Mouse (Mus musculus): ENCODE data around the gene Cobll1. TPM values are rescaled to one million over a fixed set of nuclear protein-coding genes. Genes with fewer than 3 reads are reported as not detected.

Gene Cobll1
- total RNA-seq, 1 experiment = 2.2 TPM

DNA sequence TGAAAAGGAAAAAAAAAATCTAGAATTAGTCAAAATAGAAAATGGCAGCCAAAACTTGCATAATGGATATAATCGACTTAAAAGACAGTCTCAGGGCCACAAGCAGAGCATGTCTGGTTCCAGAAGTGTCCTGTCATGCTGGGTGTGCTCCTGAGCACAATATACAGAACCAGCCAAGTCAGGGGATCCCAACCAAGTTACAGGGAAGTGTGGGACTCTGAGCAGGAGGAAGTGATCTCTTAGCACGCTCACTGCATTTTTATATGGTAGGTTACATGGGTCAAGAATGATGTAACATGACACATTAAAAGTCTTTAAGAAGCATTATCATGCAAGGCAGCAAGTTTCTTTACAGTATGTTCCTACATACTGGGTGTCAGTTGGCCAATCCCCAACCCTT lies 31.5 kb downstream of the Cobll1 start:
- H3K4me1 ChIP-seq (ENCODE audit: control insufficient read depth in 2 of 2, insufficient read depth in 2 of 2, low read length in 2 of 2, poor library complexity in 1 of 2) = no peaks in the 10 kb centered on the region
- no peaks in the 10 kb centered on the region for H3K9me3 ChIP-seq (ENCODE audit: control insufficient read depth, insufficient read depth, low read depth, low read length)
- in situ Hi-C loops (cut with MboI; ENCODE audit: low sequenced_read_pairs in 2 of 2, unreplicated experiment in 2 of 2) = no loop called here
- no peak overlapping the region for H3K4me3 ChIP-seq (ENCODE audit: insufficient read depth in 1 of 2, low read depth in 1 of 2, low read length in 2 of 2, poor library complexity in 1 of 2, severe bottlenecking in 1 of 2)
- no peak for DNase-seq (ENCODE audit: low read depth, low spot score)
- H3K9ac ChIP-seq (ENCODE audit: insufficient read depth, low read depth, low read length, poor library complexity, severe bottlenecking) = no peak overlapping the region
- no peak overlapping the region for H3K27ac ChIP-seq (ENCODE audit: insufficient read depth, low read depth, low read length, poor library complexity, severe bottlenecking)
- no peaks in the 10 kb centered on the region for H3K36me3 ChIP-seq (ENCODE audit: control insufficient read depth, insufficient read depth, low read length, poor library complexity, severe bottlenecking)
- TF ChIP-seq ZC3H11A (IDR thresholded peaks at IDR 0.05; ENCODE audit: borderline replicate concordance, low read depth, low read length) (no peak), CHD2 (IDR thresholded peaks at IDR 0.05; ENCODE audit: low read depth, low read length) (no peak), ZNF384 (IDR thresholded peaks at IDR 0.05; ENCODE audit: low read depth, low read length) (no peak), HCFC1 (IDR thresholded peaks at IDR 0.05; ENCODE audit: borderline replicate concordance, insufficient read depth, low read length) (no peak), MAFK (IDR thresholded peaks at IDR 0.05; ENCODE audit: insufficient read depth, low read depth, low read length) (no peak)

DNA sequence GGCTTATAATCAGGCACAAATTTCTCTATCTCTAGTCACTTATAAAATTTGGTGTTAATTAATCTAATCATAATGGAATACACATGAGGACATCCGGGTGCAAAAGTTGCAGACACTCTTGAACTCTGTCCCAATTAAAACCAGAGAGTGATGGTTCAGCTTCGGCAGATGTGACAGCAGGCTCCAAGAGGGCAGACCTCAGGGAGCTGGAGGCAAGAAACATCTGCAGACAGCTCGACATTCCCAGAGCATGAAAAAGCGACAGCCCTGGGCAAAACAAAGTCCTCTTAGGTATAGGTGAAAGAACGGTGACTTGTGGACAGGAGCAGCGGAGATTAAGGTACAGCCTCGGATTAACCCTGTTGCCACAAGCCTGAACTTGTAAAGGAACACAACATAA lies 35.5 kb downstream of the Cobll1 start:
- in situ Hi-C loops (cut with MboI; ENCODE audit: low sequenced_read_pairs in 2 of 2, unreplicated experiment in 2 of 2) = no loop called here
- TF ChIP-seq ZC3H11A (IDR thresholded peaks at IDR 0.05; ENCODE audit: borderline replicate concordance, low read depth, low read length) = no peak
- TF ChIP-seq ZNF384 (IDR thresholded peaks at IDR 0.05; ENCODE audit: low read depth, low read length) = no peak
- no peak for TF ChIP-seq MAFK (IDR thresholded peaks at IDR 0.05; ENCODE audit: insufficient read depth, low read depth, low read length)
- no peak for TF ChIP-seq HCFC1 (IDR thresholded peaks at IDR 0.05; ENCODE audit: borderline replicate concordance, insufficient read depth, low read length)
- no peak for TF ChIP-seq CHD2 (IDR thresholded peaks at IDR 0.05; ENCODE audit: low read depth, low read length)
- Histone ChIP-seq H3K9ac (ENCODE audit: insufficient read depth, low read depth, low read length, poor library complexity, severe bottlenecking) (no peak overlapping the region), H3K36me3 (ENCODE audit: control insufficient read depth, insufficient read depth, low read length, poor library complexity, severe bottlenecking) (no peaks in the 10 kb centered on the region), H3K4me3 (ENCODE audit: insufficient read depth in 1 of 2, low read depth in 1 of 2, low read length in 2 of 2, poor library complexity in 1 of 2, severe bottlenecking in 1 of 2) (no peak overlapping the region), H3K9me3 (ENCODE audit: control insufficient read depth, insufficient read depth, low read depth, low read length) (no peaks in the 10 kb centered on the region), H3K27ac (ENCODE audit: insufficient read depth, low read depth, low read length, poor library complexity, severe bottlenecking) (no peak overlapping the region), H3K4me1 (ENCODE audit: control insufficient read depth in 2 of 2, insufficient read depth in 2 of 2, low read length in 2 of 2, poor library complexity in 1 of 2) (no peaks in the 10 kb centered on the region)
- DNase-seq (ENCODE audit: low read depth, low spot score) = no peak

GRCm38 (mm10) chr2:65199706-65200105 lies 39.5 kb downstream of the Cobll1 start:
- DNase-seq (ENCODE audit: low read depth, low spot score) = no peak
- H3K4me1 ChIP-seq (ENCODE audit: control insufficient read depth in 2 of 2, insufficient read depth in 2 of 2, low read length in 2 of 2, poor library complexity in 1 of 2) = no peaks in the 10 kb centered on the region
- no peaks in the 10 kb centered on the region for H3K36me3 ChIP-seq (ENCODE audit: control insufficient read depth, insufficient read depth, low read length, poor library complexity, severe bottlenecking)
- no peak overlapping the region for H3K4me3 ChIP-seq (ENCODE audit: insufficient read depth in 1 of 2, low read depth in 1 of 2, low read length in 2 of 2, poor library complexity in 1 of 2, severe bottlenecking in 1 of 2)
- H3K9ac ChIP-seq (ENCODE audit: insufficient read depth, low read depth, low read length, poor library complexity, severe bottlenecking) = no peak overlapping the region
- in situ Hi-C loops (cut with MboI; ENCODE audit: low sequenced_read_pairs in 2 of 2, unreplicated experiment in 2 of 2) = no loop called here
- TF ChIP-seq CHD2 (IDR thresholded peaks at IDR 0.05; ENCODE audit: low read depth, low read length) (no peak), MAFK (IDR thresholded peaks at IDR 0.05; ENCODE audit: insufficient read depth, low read depth, low read length) (no peak), ZC3H11A (IDR thresholded peaks at IDR 0.05; ENCODE audit: borderline replicate concordance, low read depth, low read length) (no peak), HCFC1 (IDR thresholded peaks at IDR 0.05; ENCODE audit: borderline replicate concordance, insufficient read depth, low read length) (no peak), ZNF384 (IDR thresholded peaks at IDR 0.05; ENCODE audit: low read depth, low read length) (no peak)
- H3K27ac ChIP-seq (ENCODE audit: insufficient read depth, low read depth, low read length, poor library complexity, severe bottlenecking) = no peak overlapping the region
- H3K9me3 ChIP-seq (ENCODE audit: control insufficient read depth, insufficient read depth, low read depth, low read length) = no peaks in the 10 kb centered on the region

DNA sequence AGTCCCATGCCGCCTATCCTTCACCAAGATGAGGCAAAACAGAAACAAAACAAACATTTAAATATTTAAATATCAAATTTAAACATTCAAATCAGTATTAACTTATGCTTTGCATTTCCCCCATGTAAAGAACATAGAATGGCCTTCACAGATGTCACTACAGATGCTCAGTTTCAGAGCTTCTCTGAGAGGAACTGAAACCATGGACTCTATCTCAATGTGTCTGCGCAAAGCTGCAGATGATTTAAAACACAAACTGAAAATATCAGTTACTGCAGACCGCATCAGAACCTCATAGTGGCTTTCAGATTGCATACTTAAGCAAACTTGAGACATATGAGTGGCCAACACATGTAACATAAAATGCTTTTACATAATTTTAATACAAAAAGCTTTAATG lies 40.6 kb downstream of the Cobll1 start:
- Histone ChIP-seq H3K9ac (ENCODE audit: insufficient read depth, low read depth, low read length, poor library complexity, severe bottlenecking) (no peak overlapping the region), H3K4me1 (ENCODE audit: control insufficient read depth in 2 of 2, insufficient read depth in 2 of 2, low read length in 2 of 2, poor library complexity in 1 of 2) (no peaks in the 10 kb centered on the region), H3K4me3 (ENCODE audit: insufficient read depth in 1 of 2, low read depth in 1 of 2, low read length in 2 of 2, poor library complexity in 1 of 2, severe bottlenecking in 1 of 2) (no peak overlapping the region), H3K9me3 (ENCODE audit: control insufficient read depth, insufficient read depth, low read depth, low read length) (no peaks in the 10 kb centered on the region), H3K27ac (ENCODE audit: insufficient read depth, low read depth, low read length, poor library complexity, severe bottlenecking) (no peak overlapping the region), H3K36me3 (ENCODE audit: control insufficient read depth, insufficient read depth, low read length, poor library complexity, severe bottlenecking) (no peaks in the 10 kb centered on the region)
- in situ Hi-C loops (cut with MboI; ENCODE audit: low sequenced_read_pairs in 2 of 2, unreplicated experiment in 2 of 2) = no loop called here
- no peak for DNase-seq (ENCODE audit: low read depth, low spot score)
- TF ChIP-seq ZNF384 (IDR thresholded peaks at IDR 0.05; ENCODE audit: low read depth, low read length) = no peak
- TF ChIP-seq CHD2 (IDR thresholded peaks at IDR 0.05; ENCODE audit: low read depth, low read length) = no peak
- no peak for TF ChIP-seq MAFK (IDR thresholded peaks at IDR 0.05; ENCODE audit: insufficient read depth, low read depth, low read length)
- TF ChIP-seq ZC3H11A (IDR thresholded peaks at IDR 0.05; ENCODE audit: borderline replicate concordance, low read depth, low read length) = no peak
- no peak for TF ChIP-seq HCFC1 (IDR thresholded peaks at IDR 0.05; ENCODE audit: borderline replicate concordance, insufficient read depth, low read length)

- in situ Hi-C loops (cut with MboI; ENCODE audit: low sequenced_read_pairs in 2 of 2, unreplicated experiment in 2 of 2) = no loop called here
- Histone ChIP-seq H3K4me3 (ENCODE audit: insufficient read depth in 1 of 2, low read depth in 1 of 2, low read length in 2 of 2, poor library complexity in 1 of 2, severe bottlenecking in 1 of 2) (no peak overlapping the region), H3K9ac (ENCODE audit: insufficient read depth, low read depth, low read length, poor library complexity, severe bottlenecking) (no peak overlapping the region), H3K27ac (ENCODE audit: insufficient read depth, low read depth, low read length, poor library complexity, severe bottlenecking) (no peak overlapping the region), H3K36me3 (ENCODE audit: control insufficient read depth, insufficient read depth, low read length, poor library complexity, severe bottlenecking) (no peaks in the 10 kb centered on the region), H3K4me1 (ENCODE audit: control insufficient read depth in 2 of 2, insufficient read depth in 2 of 2, low read length in 2 of 2, poor library complexity in 1 of 2) (no peaks in the 10 kb centered on the region), H3K9me3 (ENCODE audit: control insufficient read depth, insufficient read depth, low read depth, low read length) (no peaks in the 10 kb centered on the region)
- TF ChIP-seq ZC3H11A (IDR thresholded peaks at IDR 0.05; ENCODE audit: borderline replicate concordance, low read depth, low read length) (no peak), CHD2 (IDR thresholded peaks at IDR 0.05; ENCODE audit: low read depth, low read length) (no peak), HCFC1 (IDR thresholded peaks at IDR 0.05; ENCODE audit: borderline replicate concordance, insufficient read depth, low read length) (no peak), ZNF384 (IDR thresholded peaks at IDR 0.05; ENCODE audit: low read depth, low read length) (no peak), MAFK (IDR thresholded peaks at IDR 0.05; ENCODE audit: insufficient read depth, low read depth, low read length) (no peak)
- DNase-seq (ENCODE audit: low read depth, low spot score) = no peak
Observed at GRCm38 (mm10) chr2:65196994-65197393, 42.2 kb downstream of the Cobll1 start.

All from ES-E14 (cell line).